Mouse (Mus musculus) urinary bladder, postnatal 25 days (tissue): ENCODE measurements at regions not wholly inside any gene's neighbourhood (a gene's known extent, or its start where the extent isn't known, plus 50 kb on each side); places are given as distances from the start of the nearest gene placed in this dataset.
A peak's percentile ranks its signal among the peaks of the same experiment; 100 is the strongest.

Source experiments
- DNase-seq: peaks from one replicate; pipeline ENCODE4 v3.0.0; 2022; ENCODE audit warnings: low spot score

DNA sequence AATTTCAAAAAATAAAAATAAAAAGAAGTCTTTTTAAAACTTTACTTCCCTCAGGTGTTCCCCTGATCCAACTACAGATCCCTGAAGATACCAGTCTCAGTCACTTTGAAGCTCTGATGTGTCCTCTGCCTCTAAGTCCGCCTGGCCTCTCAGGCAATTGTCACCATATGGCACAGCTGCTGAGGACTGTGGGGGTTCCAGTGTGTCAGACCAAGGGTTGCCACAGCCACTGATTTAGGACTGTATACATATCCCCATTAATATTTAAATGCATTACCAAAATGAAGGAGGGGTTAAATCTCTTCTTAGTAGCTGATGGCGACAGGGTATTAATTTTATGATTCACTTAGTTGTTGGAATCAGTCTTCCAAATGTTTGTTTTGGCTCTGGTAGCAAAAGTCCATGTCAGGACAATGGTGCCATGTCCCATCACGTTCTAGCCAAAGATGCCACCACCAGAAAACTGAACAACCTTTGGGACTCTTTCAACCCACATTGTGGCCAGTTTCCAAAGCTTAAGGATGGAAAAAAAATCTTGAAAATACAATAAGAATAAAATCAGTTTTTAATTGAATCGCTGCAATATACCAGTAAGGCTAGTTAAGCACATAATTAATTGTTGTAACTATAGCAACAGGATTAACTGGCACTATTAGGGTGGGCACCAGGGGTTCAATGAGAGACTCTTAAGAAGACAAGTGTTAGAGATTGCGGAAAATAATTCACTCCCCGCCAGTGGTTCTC, 62.5 kb downstream of the Arrdc4 start:
- no peak for DNase-seq

DNA sequence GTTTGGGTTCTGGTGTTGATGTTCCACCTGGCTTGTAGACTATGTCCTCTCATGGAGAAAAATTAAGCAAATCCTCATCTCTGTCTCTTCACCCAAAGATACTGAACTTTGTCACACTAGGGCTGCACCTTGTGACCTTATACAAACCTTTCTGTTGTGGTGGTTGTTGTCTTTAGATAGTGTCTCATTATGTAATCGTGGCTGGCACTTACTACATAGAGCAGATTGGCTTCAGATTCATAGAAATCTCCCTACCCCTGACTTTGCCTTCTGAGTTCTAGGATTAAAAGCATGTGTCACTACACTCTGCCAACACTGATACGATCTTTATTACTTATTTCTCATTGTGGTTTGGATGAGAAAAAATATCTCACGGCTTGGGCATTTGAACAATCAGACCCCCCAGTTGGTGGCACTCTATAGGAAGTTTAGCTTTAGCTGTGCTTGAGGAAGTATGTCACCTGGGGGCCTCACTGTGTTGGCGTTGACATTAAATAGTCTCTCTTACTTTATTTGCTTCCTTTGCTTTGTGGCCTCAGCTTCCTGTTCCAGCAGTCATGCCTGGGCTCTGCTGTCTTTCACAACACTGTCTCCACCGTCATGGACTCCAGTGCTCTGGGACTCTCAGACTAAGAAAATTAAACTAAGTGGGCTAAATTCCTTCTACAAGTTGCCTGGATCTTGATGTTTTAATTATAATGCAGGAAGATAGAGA, 66.0 kb downstream of the Arrdc4 start:
- DNase-seq = no peak

GRCm38 (mm10) chr7:68682318-68682728, 66.7 kb downstream of the Arrdc4 start:
- DNase-seq = no peak

DNA sequence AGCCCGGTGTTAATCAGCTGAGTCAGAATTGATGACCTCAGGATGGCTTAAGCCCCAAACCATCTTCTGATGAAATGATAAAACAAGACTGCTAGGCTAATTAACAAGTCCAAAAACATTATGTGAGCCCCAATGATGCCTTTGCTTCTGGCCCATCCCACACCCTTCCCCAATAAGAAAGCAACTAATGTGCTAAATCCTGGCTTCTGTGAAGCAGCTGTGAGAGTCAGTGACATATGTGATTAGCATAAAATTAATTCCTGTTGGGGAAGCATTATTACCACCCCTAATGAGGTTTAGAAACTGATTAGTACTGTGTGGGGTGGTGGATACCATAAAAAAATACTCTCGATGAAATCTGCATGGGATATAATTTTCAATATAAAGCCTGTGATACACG, 69.3 kb downstream of the Arrdc4 start:
- DNase-seq = no peak

DNA sequence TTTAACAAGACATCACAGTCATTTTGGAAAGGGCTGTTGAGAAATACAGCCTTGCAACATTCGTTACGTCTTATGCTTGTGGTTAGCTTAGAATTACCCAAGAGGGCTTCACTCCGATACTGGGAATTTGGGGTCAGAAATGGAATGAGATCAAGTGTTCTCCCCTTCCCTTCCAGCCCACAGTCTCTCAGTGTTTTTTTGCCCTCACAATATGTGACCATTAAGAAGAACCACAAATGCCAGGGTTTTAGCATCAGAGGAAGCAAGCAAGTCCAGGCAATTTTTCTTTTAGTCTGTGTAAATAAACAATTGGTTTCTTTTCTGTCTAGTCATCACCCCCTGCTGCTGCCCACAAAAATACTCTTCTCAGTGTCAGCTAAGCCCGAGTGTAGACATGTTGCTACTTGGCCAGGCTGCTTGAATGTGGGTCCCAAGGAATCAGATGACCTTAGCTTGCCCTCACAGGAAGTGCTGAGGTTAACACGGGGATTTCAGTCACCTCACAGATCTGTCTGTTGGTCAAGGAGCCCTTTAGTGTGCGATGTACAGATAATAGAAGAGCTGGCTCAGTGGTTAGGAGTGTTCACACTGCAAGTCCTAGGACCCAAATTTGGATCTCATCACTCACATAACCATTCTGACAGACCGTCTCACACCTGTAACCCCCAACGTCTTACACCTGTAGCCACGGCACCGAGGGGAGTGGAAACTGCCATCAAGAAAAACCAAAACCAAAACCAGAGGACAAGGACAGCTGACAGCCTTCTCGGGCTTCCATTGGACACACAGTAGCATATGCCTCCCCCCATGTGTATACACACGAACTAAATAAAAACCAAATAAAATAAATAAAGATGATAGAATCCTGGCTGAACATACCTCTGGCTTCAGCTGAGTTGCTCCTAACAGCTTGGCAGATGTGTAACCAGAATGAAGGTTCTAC, 81.0 kb downstream of the Arrdc4 start:
- DNase-seq = no peak

GRCm38 (mm10) chr7:68667215-68667614, 81.8 kb downstream of the Arrdc4 start:
- DNase-seq = no peak

- no peak for DNase-seq
These were observed 92.7 kb downstream of the Arrdc4 start for GRCm38 (mm10) chr7:68656354-68656753.

DNA sequence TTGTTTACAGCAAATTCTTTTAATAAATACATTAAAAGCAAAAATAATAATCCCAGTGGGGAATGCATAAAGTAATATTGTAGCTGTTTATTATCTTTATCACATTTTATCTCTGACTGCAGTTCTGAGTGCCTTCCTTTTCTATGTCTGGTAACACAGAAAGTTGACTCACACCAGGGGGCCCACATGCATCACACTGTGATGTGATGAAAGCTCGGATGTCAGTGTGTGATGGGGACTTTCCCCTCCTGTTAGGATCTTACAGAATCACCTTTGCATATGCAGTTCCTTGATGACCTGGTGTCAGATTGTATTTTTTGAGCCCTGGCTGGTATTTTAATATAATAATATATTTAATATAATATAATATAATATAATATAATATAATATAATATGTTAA, 95.5 kb downstream of the Arrdc4 start:
- no peak for DNase-seq

DNA sequence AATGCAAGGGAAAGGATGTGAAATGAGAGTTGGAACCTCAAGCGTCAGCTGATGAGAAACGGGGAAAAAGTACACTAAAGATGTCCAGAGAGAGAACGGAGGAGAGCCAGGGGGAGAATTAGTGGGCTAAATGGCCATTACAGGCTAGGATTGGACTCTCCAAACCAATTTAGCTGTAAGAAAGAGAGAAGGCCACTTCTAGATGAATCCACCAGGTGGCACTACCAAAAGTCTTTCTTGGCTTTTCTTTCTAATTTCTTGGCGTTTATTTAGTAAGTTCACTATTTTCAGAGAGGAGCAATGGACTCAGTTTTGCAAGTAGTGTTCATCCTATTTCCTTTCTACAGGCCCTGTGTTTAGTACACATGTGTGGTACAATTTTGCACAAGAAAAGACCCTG, 97.6 kb downstream of the Arrdc4 start:
- no peak for DNase-seq

DNA sequence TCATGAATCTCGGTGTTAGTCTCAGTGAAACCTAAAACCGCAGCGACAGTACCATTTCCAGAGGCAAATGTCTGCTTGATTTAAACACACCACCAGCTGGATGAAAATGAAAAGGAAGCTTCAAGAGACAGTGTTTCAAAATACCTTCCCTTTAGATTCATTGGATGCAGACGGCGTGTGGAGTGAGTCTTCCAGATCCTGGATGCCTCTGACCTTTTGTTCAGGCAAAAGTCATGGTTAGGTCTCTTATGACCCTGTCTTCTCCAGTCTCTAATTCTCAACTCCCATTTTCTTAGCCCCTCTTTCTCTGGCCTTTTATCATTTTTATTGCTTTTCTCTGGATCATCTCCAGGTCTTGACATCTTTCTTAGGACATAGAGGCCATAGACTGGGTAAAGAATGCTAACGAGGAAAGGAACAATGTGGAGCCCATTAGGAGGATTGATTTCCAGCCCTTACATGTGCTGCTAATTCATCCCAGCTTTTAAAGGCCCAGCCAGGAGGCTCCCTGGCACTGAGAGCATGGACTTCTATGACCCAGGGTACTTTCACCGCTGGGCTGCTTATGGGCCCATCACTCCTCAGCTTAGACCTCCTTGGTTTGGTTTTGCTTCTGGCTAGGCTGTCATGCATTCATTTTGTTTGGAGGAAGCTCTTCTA, 111.4 kb downstream of the Arrdc4 start:
- DNase-seq = no peak

DNA sequence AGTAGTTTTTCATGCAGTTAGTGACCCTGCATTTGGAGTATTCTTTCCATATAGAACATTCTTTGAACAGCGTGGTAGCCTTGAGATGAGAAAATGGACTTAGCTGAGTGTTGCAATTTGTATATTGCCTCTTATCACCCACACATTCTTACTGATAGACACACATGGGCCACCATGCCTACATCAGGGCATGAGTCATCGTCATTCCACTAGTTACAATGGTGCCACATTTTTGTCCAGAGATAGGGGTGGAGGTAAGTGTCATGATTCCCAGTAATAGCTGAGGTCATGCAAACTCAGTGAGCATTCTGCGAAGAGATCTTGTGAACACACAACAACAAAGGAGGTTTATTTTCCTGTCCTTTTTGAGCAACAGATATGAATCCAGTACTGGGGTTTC, 128.0 kb downstream of the Arrdc4 start:
- no peak for DNase-seq

DNA sequence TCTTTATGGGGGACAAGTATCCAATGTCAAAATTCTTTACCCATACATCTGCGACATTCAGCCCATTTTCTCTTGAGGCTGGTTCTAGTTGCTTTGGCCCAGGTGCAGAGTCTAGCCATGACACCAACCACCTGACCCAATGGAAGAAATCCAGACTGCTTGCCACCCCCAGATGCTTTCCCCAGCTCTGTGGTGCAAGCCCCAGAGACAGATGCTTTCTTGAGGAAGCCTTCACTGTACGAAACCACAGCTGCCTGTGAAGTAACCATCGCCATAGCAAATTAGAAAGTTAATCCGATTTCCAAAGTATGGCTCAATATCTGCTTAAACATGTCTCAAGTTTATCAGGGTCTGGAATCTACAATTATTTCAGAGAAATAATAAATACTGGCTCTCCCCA, 138.5 kb downstream of the Arrdc4 start:
- DNase-seq = no peak

DNA sequence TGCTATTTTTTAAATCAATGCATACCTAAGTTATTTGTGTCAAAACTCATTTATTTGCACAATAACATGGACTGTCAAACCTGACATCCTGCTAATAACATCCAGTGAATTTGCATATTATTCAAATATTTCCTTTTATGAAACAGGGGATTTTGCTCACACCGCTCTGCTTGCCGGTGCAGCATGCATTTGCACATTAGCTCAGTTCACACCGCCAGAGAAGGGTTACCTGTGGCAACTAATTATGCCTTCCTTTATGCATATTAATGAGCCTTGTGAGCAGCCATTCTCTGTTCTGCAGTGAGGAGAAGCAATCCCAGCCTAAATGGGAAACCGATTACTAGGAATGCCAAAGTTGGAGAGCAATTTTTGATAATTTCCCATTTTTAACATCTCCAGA, 141.9 kb downstream of the Arrdc4 start:
- no peak for DNase-seq

DNA sequence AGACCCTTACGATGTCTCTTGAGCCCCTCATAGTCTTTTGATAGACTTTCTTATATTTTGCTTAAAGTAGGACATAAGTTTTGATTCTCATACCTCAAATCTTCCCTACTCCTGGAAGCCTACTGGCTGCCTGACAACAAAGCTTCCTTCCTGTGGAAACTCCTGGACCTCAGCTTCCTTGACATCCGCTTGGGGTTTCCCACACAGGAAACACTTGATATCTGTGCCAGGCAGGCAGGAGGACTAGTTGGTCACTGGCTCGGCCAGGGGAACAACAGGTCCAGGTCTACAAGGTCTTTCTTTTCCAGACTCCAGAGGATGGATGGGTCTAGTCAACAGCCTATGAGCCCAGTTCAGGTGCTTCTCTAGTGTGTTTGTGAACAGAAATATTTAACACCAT, 142.8 kb downstream of the Arrdc4 start:
- DNase-seq = no peak

GRCm38 (mm10) chr7:68603711-68604110, 145.3 kb downstream of the Arrdc4 start:
- no peak for DNase-seq

DNA sequence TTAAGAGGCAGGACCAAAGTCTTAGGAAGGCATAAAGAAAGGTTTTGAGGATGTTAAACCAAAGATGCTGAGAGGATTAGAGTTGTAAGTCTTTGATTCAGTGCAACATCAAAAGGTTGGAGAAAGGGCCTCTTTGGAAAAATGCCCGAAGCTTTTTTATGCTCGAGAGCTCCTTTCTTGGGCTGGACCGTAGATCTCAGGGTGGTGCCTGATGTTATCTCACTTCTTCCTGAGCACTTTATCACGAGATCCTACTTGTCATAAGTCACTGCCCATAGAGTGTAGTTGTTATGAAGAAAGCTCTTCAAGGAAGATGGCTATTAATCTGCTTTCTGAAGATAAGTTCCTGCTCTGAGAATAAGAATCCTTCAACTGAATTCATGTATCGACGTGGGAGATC, 147.0 kb downstream of the Arrdc4 start:
- DNase-seq = no peak

DNA sequence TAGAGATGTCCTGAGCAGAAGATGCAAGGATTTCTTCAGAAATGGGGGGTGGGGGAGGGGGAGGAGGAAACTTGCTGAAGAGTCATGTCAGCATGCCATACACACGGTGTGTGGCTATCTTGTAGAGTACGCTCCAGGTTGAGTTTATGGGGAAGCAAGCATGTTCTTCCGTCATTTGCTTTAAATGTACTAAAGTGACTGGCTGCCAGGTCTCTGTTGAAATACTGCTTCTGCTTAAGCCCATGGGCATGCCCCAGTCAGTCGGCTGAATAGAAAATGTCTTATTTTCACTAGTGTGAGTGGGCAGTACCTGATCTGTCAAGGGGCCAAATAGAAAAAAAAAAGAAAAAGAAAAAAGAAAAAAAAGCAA, 155.0 kb downstream of the Arrdc4 start:
- DNase-seq = no peak

- DNase-seq = no peak
These were observed 155.6 kb downstream of the Arrdc4 start for GRCm38 (mm10) chr7:68593344-68594016.

DNA sequence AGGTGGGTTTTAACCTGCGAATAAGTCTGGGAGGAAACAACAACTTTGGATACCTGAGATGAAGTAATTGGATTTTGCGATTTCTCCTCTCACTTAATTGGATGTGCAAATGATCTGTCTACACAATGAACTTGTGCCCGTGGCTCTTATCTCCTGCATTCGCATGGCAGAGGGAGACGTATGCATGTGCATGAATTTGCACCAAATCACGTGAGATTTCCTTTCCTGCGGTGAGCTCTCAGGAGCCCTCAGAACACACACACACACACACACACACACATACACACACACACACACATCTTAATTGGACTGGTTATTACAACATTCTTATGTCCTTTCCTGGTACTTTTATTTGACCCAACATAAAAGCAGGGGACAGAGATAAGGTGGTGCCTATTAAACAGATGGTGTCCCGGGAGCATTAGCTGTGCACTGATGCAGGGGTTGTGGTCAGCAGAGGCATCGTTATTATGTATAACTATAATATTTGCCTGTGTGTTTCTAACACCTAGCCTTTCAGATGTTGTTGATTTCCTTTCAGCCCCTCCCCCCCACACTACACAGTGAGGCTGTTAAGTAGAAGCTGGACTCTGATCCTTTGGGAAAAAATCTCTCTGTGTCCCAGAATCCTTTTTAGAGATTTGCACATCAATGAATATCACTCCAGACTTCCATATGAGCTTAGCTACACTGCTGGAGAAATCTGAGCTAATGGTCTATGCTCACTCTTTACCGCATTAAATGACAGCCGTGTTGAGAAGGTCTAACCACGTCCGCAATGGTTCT, 166.3 kb downstream of the Arrdc4 start:
- no peak for DNase-seq

GRCm38 (mm10) chr7:68580650-68581049, 168.4 kb downstream of the Arrdc4 start:
- peak; percentile 56 for DNase-seq

- peak; percentile 86 for DNase-seq
These were observed 169.4 kb downstream of the Arrdc4 start for GRCm38 (mm10) chr7:68579666-68580065.
